Mouse (Mus musculus): ENCODE data around the gene Cenpa.
"Not testable (repeated sequence)": the region's sequence is repeated elsewhere in the genome, so short reads cannot be mapped to it uniquely, and the experiment has no call there.

Gene Cenpa

GRCm38 (mm10) chr5:30678722-30679296 lies 12.2 kb downstream of the Cenpa start:
- DNase-seq (ENCODE audit: low spot score in 2 of 2): no peak

GRCm38 (mm10) chr5:30679593-30679992 lies 13.0 kb downstream of the Cenpa start:
- DNase-seq (ENCODE audit: low spot score in 2 of 2): no peak

- no peak for DNase-seq (ENCODE audit: low spot score in 2 of 2)
Measured at GRCm38 (mm10) chr5:30681970-30682369, 15.4 kb downstream of the Cenpa start.

GRCm38 (mm10) chr5:30682967-30683600 lies 16.5 kb downstream of the Cenpa start:
- no peak for DNase-seq (ENCODE audit: low spot score in 2 of 2)

- DNase-seq (ENCODE audit: low spot score in 2 of 2): no peak
Measured at GRCm38 (mm10) chr5:30683993-30684392, 17.4 kb downstream of the Cenpa start.

- DNase-seq (ENCODE audit: low spot score in 2 of 2): no peak
Measured at GRCm38 (mm10) chr5:30686781-30687180, 20.2 kb downstream of the Cenpa start.

GRCm38 (mm10) chr5:30700361-30701000 lies 33.9 kb downstream of the Cenpa start:
- no peak for DNase-seq (ENCODE audit: low spot score in 2 of 2)

GRCm38 (mm10) chr5:30701373-30701772 lies 34.8 kb downstream of the Cenpa start:
- not testable (repeated sequence) for DNase-seq (ENCODE audit: low spot score in 2 of 2)

- no peak for DNase-seq (ENCODE audit: low spot score in 2 of 2)
Measured at GRCm38 (mm10) chr5:30701866-30702265, 35.3 kb downstream of the Cenpa start.

GRCm38 (mm10) chr5:30709744-30710383 lies 43.3 kb downstream of the Cenpa start:
- peak; percentile 61 to 84 for DNase-seq (ENCODE audit: low spot score in 2 of 2)

GRCm38 (mm10) chr5:30710486-30710885 lies 43.9 kb downstream of the Cenpa start:
- DNase-seq (ENCODE audit: low spot score in 2 of 2): no peak

- peak; percentile 39 to 69 for DNase-seq (ENCODE audit: low spot score in 2 of 2)
Measured at GRCm38 (mm10) chr5:30711147-30712001, 44.8 kb downstream of the Cenpa start, which contains the start of gene Dpysl5. Gene Dpysl5, plus strand, starts transcription at chr5:30711564.

- no peak for DNase-seq (ENCODE audit: low spot score in 2 of 2)
Measured at GRCm38 (mm10) chr5:30712002-30712390, 45.4 kb downstream of the Cenpa start.

GRCm38 (mm10) chr5:30712441-30713298 lies 46.1 kb downstream of the Cenpa start:
- DNase-seq (ENCODE audit: low spot score in 2 of 2): no peak

- DNase-seq (ENCODE audit: low spot score in 2 of 2): no peak
Measured at GRCm38 (mm10) chr5:30713299-30713675, 46.7 kb downstream of the Cenpa start.

GRCm38 (mm10) chr5:30713691-30714090 lies 47.1 kb downstream of the Cenpa start:
- DNase-seq (ENCODE audit: low spot score in 2 of 2): no peak

GRCm38 (mm10) chr5:30716311-30716710 lies 49.7 kb downstream of the Cenpa start:
- no peak for DNase-seq (ENCODE audit: low spot score in 2 of 2)

GRCm38 (mm10) chr5:30717506-30717905 lies 50.9 kb downstream of the Cenpa start:
- no peak for DNase-seq (ENCODE audit: low spot score in 2 of 2)

GRCm38 (mm10) chr5:30717991-30718703 lies 51.6 kb downstream of the Cenpa start:
- no peak for DNase-seq (ENCODE audit: low spot score in 2 of 2)

GRCm38 (mm10) chr5:30721935-30722334 lies 55.4 kb downstream of the Cenpa start:
- DNase-seq (ENCODE audit: low spot score in 2 of 2): no peak

All from spleen, postnatal 4 days (tissue).